Mouse (Mus musculus): Measurements from ENCODE around the gene Hcls1. TPM values are rescaled to one million over a fixed set of nuclear protein-coding genes. Genes with fewer than 3 reads are reported as not detected.

The Hcls1 gene
- polyA plus RNA-seq, 1 experiment from 2014 or later, result 1.0 TPM

GRCm38 (mm10) chr16:36934131-36934840 lies 497 bp upstream of the Hcls1 start:
- 80% methylated on average over 6 of the region's 6 CpGs for WGBS
- no peak for ATAC-seq (ENCODE audit: insufficient read depth, low FRiP score, low TSS enrichment)

DNA sequence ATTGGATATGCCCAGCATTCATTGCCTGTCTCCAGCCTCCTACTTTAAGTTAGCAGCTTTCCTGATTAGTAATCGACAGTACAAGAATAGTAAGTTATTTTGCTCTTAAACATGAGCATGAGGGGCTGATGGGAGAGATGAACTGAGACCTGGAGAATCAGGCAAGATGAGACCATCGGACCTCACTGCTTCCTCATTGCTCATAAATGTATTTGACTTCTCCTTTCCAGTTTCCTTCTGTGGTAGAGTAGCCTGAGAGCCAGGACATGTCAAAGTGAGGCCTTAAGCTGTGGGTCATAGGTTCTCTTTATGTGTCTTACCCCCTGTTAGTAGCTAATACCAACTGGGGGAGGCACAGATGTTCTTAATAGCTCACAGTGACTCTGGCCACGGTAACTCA lies 1.0 kb downstream of the Hcls1 start:
- no peak overlapping the region for H3K4me3 ChIP-seq (ENCODE audit: low read depth, low read length)
- WGBS, result 86% methylated on average over 3 of the region's 3 CpGs
- H3K4me1 ChIP-seq (ENCODE audit: control insufficient read depth, insufficient read depth, low read length), result no peaks in the 10 kb centered on the region
- no peak for DNase-seq (ENCODE audit: low spot score)
- no peak overlapping the region for H3K27ac ChIP-seq (ENCODE audit: low read depth, low read length)
- H3K9me3 ChIP-seq (ENCODE audit: control insufficient read depth, low read length), result no peaks in the 10 kb centered on the region
- H3K4me2 ChIP-seq (ENCODE audit: low read depth), result no peak overlapping the region
- H3K9ac ChIP-seq (ENCODE audit: low read length), result no peak overlapping the region
- H3K36me3 ChIP-seq (ENCODE audit: control insufficient read depth, insufficient read depth, low read length), result peaks cover 2% of the 10 kb centered on the region
- no peak for ATAC-seq (ENCODE audit: insufficient read depth, low FRiP score, low TSS enrichment)
- no peaks in the 10 kb centered on the region for H3K27me3 ChIP-seq (ENCODE audit: control insufficient read depth, insufficient read depth, low read length)

More at GRCm38 (mm10) chr16:36934131-36934840, 497 bp upstream of the Hcls1 start:
- Histone ChIP-seq H3K4me1 (ENCODE audit: control insufficient read depth, insufficient read depth, low read length) (no peaks in the 10 kb centered on the region), H3K4me3 (ENCODE audit: low read depth, low read length) (no peak overlapping the region), H3K9me3 (ENCODE audit: control insufficient read depth, low read length) (no peaks in the 10 kb centered on the region), H3K4me2 (ENCODE audit: low read depth) (no peak overlapping the region), H3K9ac (ENCODE audit: low read length) (no peak overlapping the region), H3K27ac (ENCODE audit: low read depth, low read length) (no peak overlapping the region), H3K27me3 (ENCODE audit: control insufficient read depth, insufficient read depth, low read length) (no peaks in the 10 kb centered on the region), H3K36me3 (ENCODE audit: control insufficient read depth, insufficient read depth, low read length) (peaks cover 2% of the 10 kb centered on the region)
- no peak for DNase-seq (ENCODE audit: low spot score)

DNA sequence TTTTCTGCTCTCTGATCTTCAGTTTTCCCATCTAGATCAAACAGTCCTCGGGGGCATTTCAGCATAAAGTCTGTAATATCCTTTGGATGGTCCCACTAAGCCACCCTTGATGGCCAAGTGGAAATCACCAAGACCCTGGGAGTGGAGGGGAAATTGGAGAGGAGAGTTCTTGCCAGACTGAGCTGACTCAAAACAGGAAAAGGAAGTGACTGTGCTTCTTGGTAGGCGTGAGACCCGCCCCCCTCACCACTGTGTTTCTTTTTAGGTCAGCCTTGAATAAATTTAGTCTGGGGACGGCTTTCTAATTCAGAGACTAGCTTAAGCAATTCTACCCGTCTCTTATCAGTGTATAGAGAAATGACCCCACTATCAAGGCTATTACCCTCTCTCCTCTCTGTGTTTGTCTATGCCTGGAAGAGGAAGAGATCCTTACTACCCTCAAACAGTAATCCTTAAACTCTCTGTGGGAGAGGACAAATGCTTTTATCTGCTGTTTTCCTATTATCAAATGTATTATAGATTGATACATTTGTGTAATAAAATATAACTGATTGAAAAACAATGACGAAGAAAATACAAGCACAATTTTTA lies 6.4 kb downstream of the Hcls1 start:
- Histone ChIP-seq H3K4me3 (ENCODE audit: low read depth, low read length) (no peak overlapping the region), H3K4me1 (ENCODE audit: control insufficient read depth, insufficient read depth, low read length) (no peaks in the 10 kb centered on the region), H3K27me3 (ENCODE audit: control insufficient read depth, insufficient read depth, low read length) (no peaks in the 10 kb centered on the region), H3K9me3 (ENCODE audit: control insufficient read depth, low read length) (no peaks in the 10 kb centered on the region), H3K9ac (ENCODE audit: low read length) (no peak overlapping the region), H3K4me2 (ENCODE audit: low read depth) (no peak overlapping the region), H3K27ac (ENCODE audit: low read depth, low read length) (no peak overlapping the region), H3K36me3 (ENCODE audit: control insufficient read depth, insufficient read depth, low read length) (no peaks in the 10 kb centered on the region)
- no peak for ATAC-seq (ENCODE audit: insufficient read depth, low FRiP score, low TSS enrichment)
- DNase-seq (ENCODE audit: low spot score), result no peak
- 82% methylated on average over 6 of the region's 6 CpGs for WGBS

DNA sequence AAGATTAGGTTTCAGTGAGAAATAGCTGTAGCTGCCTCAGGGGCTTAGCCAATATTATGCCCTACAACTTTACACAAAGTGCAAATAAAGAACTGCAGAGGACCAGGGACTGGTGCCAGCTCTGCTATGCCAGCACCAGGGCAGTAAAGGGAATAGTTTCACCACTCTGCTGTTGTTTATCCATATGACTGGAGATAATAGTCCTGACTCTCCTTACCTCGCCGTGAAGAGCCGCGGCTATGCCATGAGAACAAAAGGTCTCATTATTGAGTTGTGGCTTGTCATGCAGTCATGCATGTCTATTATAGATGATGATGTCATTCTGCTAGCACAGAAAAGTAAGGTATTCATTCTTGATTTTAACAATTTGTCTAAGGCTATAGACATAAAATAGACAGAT lies 7.1 kb downstream of the Hcls1 start:
- Histone ChIP-seq H3K4me1 (ENCODE audit: control insufficient read depth, insufficient read depth, low read length) (no peaks in the 10 kb centered on the region), H3K27me3 (ENCODE audit: control insufficient read depth, insufficient read depth, low read length) (no peaks in the 10 kb centered on the region), H3K27ac (ENCODE audit: low read depth, low read length) (no peak overlapping the region), H3K4me2 (ENCODE audit: low read depth) (no peak overlapping the region), H3K36me3 (ENCODE audit: control insufficient read depth, insufficient read depth, low read length) (no peaks in the 10 kb centered on the region), H3K9ac (ENCODE audit: low read length) (no peak overlapping the region), H3K9me3 (ENCODE audit: control insufficient read depth, low read length) (no peaks in the 10 kb centered on the region), H3K4me3 (ENCODE audit: low read depth, low read length) (no peak overlapping the region)
- no peak for DNase-seq (ENCODE audit: low spot score)
- 88% methylated on average over 4 of the region's 4 CpGs for WGBS
- no peak for ATAC-seq (ENCODE audit: insufficient read depth, low FRiP score, low TSS enrichment)

GRCm38 (mm10) chr16:36943591-36943990 lies 8.8 kb downstream of the Hcls1 start:
- Histone ChIP-seq H3K4me2 (ENCODE audit: low read depth) (no peak overlapping the region), H3K27ac (ENCODE audit: low read depth, low read length) (no peak overlapping the region), H3K9me3 (ENCODE audit: control insufficient read depth, low read length) (no peaks in the 10 kb centered on the region), H3K4me1 (ENCODE audit: control insufficient read depth, insufficient read depth, low read length) (no peaks in the 10 kb centered on the region), H3K27me3 (ENCODE audit: control insufficient read depth, insufficient read depth, low read length) (no peaks in the 10 kb centered on the region), H3K36me3 (ENCODE audit: control insufficient read depth, insufficient read depth, low read length) (no peaks in the 10 kb centered on the region), H3K9ac (ENCODE audit: low read length) (no peak overlapping the region), H3K4me3 (ENCODE audit: low read depth, low read length) (no peak overlapping the region)
- WGBS, result 94% methylated on average over 3 of the region's 3 CpGs
- no peak for ATAC-seq (ENCODE audit: insufficient read depth, low FRiP score, low TSS enrichment)
- DNase-seq (ENCODE audit: low spot score), result no peak

GRCm38 (mm10) chr16:36944895-36945424 lies 10.2 kb downstream of the Hcls1 start:
- no peak overlapping the region for H3K4me2 ChIP-seq (ENCODE audit: low read depth)
- 50% methylated on average over 12 of the region's 12 CpGs for WGBS
- DNase-seq (ENCODE audit: low spot score) (no peak), ATAC-seq (ENCODE audit: insufficient read depth, low FRiP score, low TSS enrichment) (no peak)
- H3K27me3 ChIP-seq (ENCODE audit: control insufficient read depth, insufficient read depth, low read length), result no peaks in the 10 kb centered on the region
- H3K27ac ChIP-seq (ENCODE audit: low read depth, low read length), result no peak overlapping the region
- H3K9ac ChIP-seq (ENCODE audit: low read length), result no peak overlapping the region
- no peaks in the 10 kb centered on the region for H3K9me3 ChIP-seq (ENCODE audit: control insufficient read depth, low read length)
- H3K4me3 ChIP-seq (ENCODE audit: low read depth, low read length), result no peak overlapping the region
- H3K36me3 ChIP-seq (ENCODE audit: control insufficient read depth, insufficient read depth, low read length), result no peaks in the 10 kb centered on the region
- no peaks in the 10 kb centered on the region for H3K4me1 ChIP-seq (ENCODE audit: control insufficient read depth, insufficient read depth, low read length)

DNA sequence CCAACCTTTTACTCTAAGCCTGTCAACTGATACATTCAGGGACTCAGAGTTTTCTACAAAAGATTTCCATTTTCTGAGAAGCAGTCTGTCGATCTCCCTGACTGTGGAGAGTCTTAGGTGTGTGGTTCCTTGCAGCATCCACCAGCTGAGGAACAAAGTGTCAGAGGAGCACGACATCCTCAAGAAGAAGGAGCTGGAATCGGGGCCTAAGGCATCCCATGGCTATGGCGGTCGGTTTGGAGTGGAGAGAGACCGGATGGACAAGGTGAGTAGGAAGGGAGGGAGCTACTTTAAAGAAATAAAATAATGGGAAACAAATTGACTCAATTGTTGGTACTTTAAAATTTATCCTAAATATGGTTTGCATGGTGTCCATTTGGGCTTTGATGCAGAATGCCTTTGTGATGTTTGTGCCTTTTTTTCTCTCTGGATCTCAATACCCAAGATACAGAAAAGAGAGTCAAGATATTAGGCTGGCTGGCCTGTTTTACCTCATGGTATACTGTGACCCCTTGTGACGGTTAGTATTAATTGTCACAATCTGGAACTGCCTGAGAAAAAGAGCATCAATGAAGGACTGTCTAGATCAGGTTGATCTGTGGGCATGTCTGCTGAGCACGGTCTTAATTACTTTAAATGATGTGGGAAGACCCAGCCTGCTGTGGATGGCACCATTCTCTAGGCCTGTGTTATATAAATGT lies 11.8 kb downstream of the Hcls1 start:
- no peak for DNase-seq (ENCODE audit: low spot score)
- Histone ChIP-seq H3K27ac (ENCODE audit: low read depth, low read length) (no peak overlapping the region), H3K9me3 (ENCODE audit: control insufficient read depth, low read length) (no peaks in the 10 kb centered on the region), H3K4me1 (ENCODE audit: control insufficient read depth, insufficient read depth, low read length) (no peaks in the 10 kb centered on the region), H3K27me3 (ENCODE audit: control insufficient read depth, insufficient read depth, low read length) (no peaks in the 10 kb centered on the region), H3K36me3 (ENCODE audit: control insufficient read depth, insufficient read depth, low read length) (no peaks in the 10 kb centered on the region), H3K4me2 (ENCODE audit: low read depth) (no peak overlapping the region), H3K4me3 (ENCODE audit: low read depth, low read length) (no peak overlapping the region), H3K9ac (ENCODE audit: low read length) (no peak overlapping the region)
- 88% methylated on average over 8 of the region's 8 CpGs for WGBS
- no peak for ATAC-seq (ENCODE audit: insufficient read depth, low FRiP score, low TSS enrichment)

- WGBS, result 75% methylated on average over 4 of the region's 4 CpGs
- DNase-seq (ENCODE audit: low spot score) (no peak), ATAC-seq (ENCODE audit: insufficient read depth, low FRiP score, low TSS enrichment) (no peak)
- H3K27me3 ChIP-seq (ENCODE audit: control insufficient read depth, insufficient read depth, low read length), result no peaks in the 10 kb centered on the region
- H3K4me2 ChIP-seq (ENCODE audit: low read depth), result no peak overlapping the region
- H3K27ac ChIP-seq (ENCODE audit: low read depth, low read length), result no peak overlapping the region
- H3K9ac ChIP-seq (ENCODE audit: low read length), result no peak overlapping the region
- no peaks in the 10 kb centered on the region for H3K4me1 ChIP-seq (ENCODE audit: control insufficient read depth, insufficient read depth, low read length)
- H3K9me3 ChIP-seq (ENCODE audit: control insufficient read depth, low read length), result no peaks in the 10 kb centered on the region
- H3K4me3 ChIP-seq (ENCODE audit: low read depth, low read length), result no peak overlapping the region
- H3K36me3 ChIP-seq (ENCODE audit: control insufficient read depth, insufficient read depth, low read length), result no peaks in the 10 kb centered on the region
Measured at GRCm38 (mm10) chr16:36947646-36948197, 12.9 kb downstream of the Hcls1 start.
